Mouse (Mus musculus): ENCODE measurements around the gene Ube2o. TPM values are rescaled to one million over a fixed set of nuclear protein-coding genes. Genes with fewer than 3 reads are reported as not detected.

The Ube2o gene
- polyA plus RNA-seq, 1 experiment from 2014 or later = 9.8 TPM

GRCm38 (mm10) chr11:116522886-116523698 is 58.2 kb downstream of the Ube2o start:
- DNase-seq (ENCODE audit: low spot score) = no peak
- no peaks in the 10 kb centered on the region for H3K27me3 ChIP-seq (replicated peaks; ENCODE audit: control insufficient read depth, insufficient read depth, low read length)
- no peak overlapping the region for H3K9ac ChIP-seq (ENCODE audit: low read length)
- no peaks in the 10 kb centered on the region for H3K36me3 ChIP-seq (ENCODE audit: control insufficient read depth, insufficient read depth, low read length)
- H3K9me3 ChIP-seq (ENCODE audit: control insufficient read depth, low read length) = no peaks in the 10 kb centered on the region
- ATAC-seq (replicated peaks; ENCODE audit: low FRiP score, low TSS enrichment, low read depth) = no peak
- WGBS = 59% methylated on average over 16 of the region's 16 CpGs
- H3K4me3 ChIP-seq (ENCODE audit: low read depth, low read length) = no peak overlapping the region
- H3K4me2 ChIP-seq (ENCODE audit: low read length) = no peak overlapping the region
- peaks cover 13% of the 10 kb centered on the region for H3K4me1 ChIP-seq (replicated peaks; ENCODE audit: control insufficient read depth, insufficient read depth, low read length)
- no peak overlapping the region for H3K27ac ChIP-seq (ENCODE audit: low read depth)

GRCm38 (mm10) chr11:116522046-116522445 is 59.2 kb downstream of the Ube2o start:
- H3K4me2 ChIP-seq (ENCODE audit: low read length) = no peak overlapping the region
- no peak overlapping the region for H3K4me3 ChIP-seq (ENCODE audit: low read depth, low read length)
- no peaks in the 10 kb centered on the region for H3K9me3 ChIP-seq (ENCODE audit: control insufficient read depth, low read length)
- H3K27me3 ChIP-seq (replicated peaks; ENCODE audit: control insufficient read depth, insufficient read depth, low read length) = no peaks in the 10 kb centered on the region
- ATAC-seq (replicated peaks; ENCODE audit: low FRiP score, low TSS enrichment, low read depth) (no peak), DNase-seq (ENCODE audit: low spot score) (no peak)
- peaks cover 18% of the 10 kb centered on the region for H3K4me1 ChIP-seq (replicated peaks; ENCODE audit: control insufficient read depth, insufficient read depth, low read length)
- WGBS = 71% methylated on average over 3 of the region's 3 CpGs
- no peaks in the 10 kb centered on the region for H3K36me3 ChIP-seq (ENCODE audit: control insufficient read depth, insufficient read depth, low read length)
- no peak overlapping the region for H3K9ac ChIP-seq (ENCODE audit: low read length)
- H3K27ac ChIP-seq (ENCODE audit: low read depth) = no peak overlapping the region

- ATAC-seq (replicated peaks; ENCODE audit: low FRiP score, low TSS enrichment, low read depth) = no peak
- no peak overlapping the region for H3K4me3 ChIP-seq (ENCODE audit: low read depth, low read length)
- no peaks in the 10 kb centered on the region for H3K36me3 ChIP-seq (ENCODE audit: control insufficient read depth, insufficient read depth, low read length)
- no peaks in the 10 kb centered on the region for H3K9me3 ChIP-seq (ENCODE audit: control insufficient read depth, low read length)
- WGBS = 56% methylated on average over 3 of the region's 3 CpGs
- H3K27me3 ChIP-seq (replicated peaks; ENCODE audit: control insufficient read depth, insufficient read depth, low read length) = no peaks in the 10 kb centered on the region
- H3K27ac ChIP-seq (ENCODE audit: low read depth) = no peak overlapping the region
- DNase-seq (ENCODE audit: low spot score) = no peak
- no peak overlapping the region for H3K4me2 ChIP-seq (ENCODE audit: low read length)
- H3K9ac ChIP-seq (ENCODE audit: low read length) = no peak overlapping the region
- H3K4me1 ChIP-seq (replicated peaks; ENCODE audit: control insufficient read depth, insufficient read depth, low read length) = peaks cover 18% of the 10 kb centered on the region
Observed at GRCm38 (mm10) chr11:116521143-116521542, 60.1 kb downstream of the Ube2o start.

GRCm38 (mm10) chr11:116518482-116518881 is 62.8 kb downstream of the Ube2o start:
- Histone ChIP-seq H3K27me3 (replicated peaks; ENCODE audit: control insufficient read depth, insufficient read depth, low read length) (0 out of 2 replicates have a peak, but pooled peaks cover 3% of the 10 kb centered on the region), H3K9ac (ENCODE audit: low read length) (no peak overlapping the region), H3K27ac (ENCODE audit: low read depth) (peak overlapping the region; percentile 76; the same call in 1 of the 2 replicates), H3K4me2 (ENCODE audit: low read length) (no peak overlapping the region), H3K36me3 (ENCODE audit: control insufficient read depth, insufficient read depth, low read length) (no peaks in the 10 kb centered on the region), H3K4me3 (ENCODE audit: low read depth, low read length) (no peak overlapping the region), H3K9me3 (ENCODE audit: control insufficient read depth, low read length) (no peaks in the 10 kb centered on the region), H3K4me1 (replicated peaks; ENCODE audit: control insufficient read depth, insufficient read depth, low read length) (peaks cover 13% of the 10 kb centered on the region)
- ATAC-seq (replicated peaks; ENCODE audit: low FRiP score, low TSS enrichment, low read depth) (no peak), DNase-seq (ENCODE audit: low spot score) (no peak)
- WGBS = 40% methylated on average over 8 of the region's 8 CpGs

- ATAC-seq (replicated peaks; ENCODE audit: low FRiP score, low TSS enrichment, low read depth) = no peak
- no peak overlapping the region for H3K27ac ChIP-seq (ENCODE audit: low read depth)
- WGBS = 22% methylated on average over 24 of the region's 24 CpGs
- no peak overlapping the region for H3K9ac ChIP-seq (ENCODE audit: low read length)
- no peak overlapping the region for H3K4me2 ChIP-seq (ENCODE audit: low read length)
- H3K4me3 ChIP-seq (ENCODE audit: low read depth, low read length) = no peak overlapping the region
- DNase-seq (ENCODE audit: low spot score) = no peak
- H3K36me3 ChIP-seq (ENCODE audit: control insufficient read depth, insufficient read depth, low read length) = no peaks in the 10 kb centered on the region
- H3K4me1 ChIP-seq (replicated peaks; ENCODE audit: control insufficient read depth, insufficient read depth, low read length) = peaks cover 5% of the 10 kb centered on the region
- 0 out of 2 replicates have a peak, but pooled peaks cover 3% of the 10 kb centered on the region for H3K27me3 ChIP-seq (replicated peaks; ENCODE audit: control insufficient read depth, insufficient read depth, low read length)
- H3K9me3 ChIP-seq (ENCODE audit: control insufficient read depth, low read length) = no peaks in the 10 kb centered on the region
Observed at GRCm38 (mm10) chr11:116515330-116516020, 65.8 kb downstream of the Ube2o start.

- Histone ChIP-seq H3K4me3 (ENCODE audit: low read depth, low read length) (no peak overlapping the region), H3K9me3 (ENCODE audit: control insufficient read depth, low read length) (no peaks in the 10 kb centered on the region), H3K27ac (ENCODE audit: low read depth) (no peak overlapping the region), H3K4me1 (replicated peaks; ENCODE audit: control insufficient read depth, insufficient read depth, low read length) (peaks cover 5% of the 10 kb centered on the region), H3K9ac (ENCODE audit: low read length) (no peak overlapping the region), H3K4me2 (ENCODE audit: low read length) (no peak overlapping the region), H3K27me3 (replicated peaks; ENCODE audit: control insufficient read depth, insufficient read depth, low read length) (0 out of 2 replicates have a peak, but pooled peaks cover 3% of the 10 kb centered on the region), H3K36me3 (ENCODE audit: control insufficient read depth, insufficient read depth, low read length) (no peaks in the 10 kb centered on the region)
- ATAC-seq (replicated peaks; ENCODE audit: low FRiP score, low TSS enrichment, low read depth) = no peak
- DNase-seq (ENCODE audit: low spot score) = no peak
- 76% methylated on average over 4 of the region's 4 CpGs for WGBS
Observed at GRCm38 (mm10) chr11:116513531-116514038, 67.7 kb downstream of the Ube2o start.

- no peaks in the 10 kb centered on the region for H3K9me3 ChIP-seq (ENCODE audit: control insufficient read depth, low read length)
- 85% methylated on average over 6 of the region's 6 CpGs for WGBS
- 0 out of 2 replicates have a peak, but pooled peaks cover 3% of the 10 kb centered on the region for H3K27me3 ChIP-seq (replicated peaks; ENCODE audit: control insufficient read depth, insufficient read depth, low read length)
- ATAC-seq (replicated peaks; ENCODE audit: low FRiP score, low TSS enrichment, low read depth) (no peak), DNase-seq (ENCODE audit: low spot score) (no peak)
- no peak overlapping the region for H3K27ac ChIP-seq (ENCODE audit: low read depth)
- H3K9ac ChIP-seq (ENCODE audit: low read length) = no peak overlapping the region
- H3K4me3 ChIP-seq (ENCODE audit: low read depth, low read length) = no peak overlapping the region
- no peak overlapping the region for H3K4me2 ChIP-seq (ENCODE audit: low read length)
- peaks cover 4% of the 10 kb centered on the region for H3K4me1 ChIP-seq (replicated peaks; ENCODE audit: control insufficient read depth, insufficient read depth, low read length)
- H3K36me3 ChIP-seq (ENCODE audit: control insufficient read depth, insufficient read depth, low read length) = no peaks in the 10 kb centered on the region
Observed at GRCm38 (mm10) chr11:116512987-116513386, 68.3 kb downstream of the Ube2o start.

- Histone ChIP-seq H3K27ac (ENCODE audit: low read depth) (no peak overlapping the region), H3K4me3 (ENCODE audit: low read depth, low read length) (no peak overlapping the region), H3K36me3 (ENCODE audit: control insufficient read depth, insufficient read depth, low read length) (no peaks in the 10 kb centered on the region), H3K4me2 (ENCODE audit: low read length) (no peak overlapping the region), H3K9ac (ENCODE audit: low read length) (no peak overlapping the region), H3K4me1 (replicated peaks; ENCODE audit: control insufficient read depth, insufficient read depth, low read length) (no peaks in the 10 kb centered on the region), H3K9me3 (ENCODE audit: control insufficient read depth, low read length) (no peaks in the 10 kb centered on the region), H3K27me3 (replicated peaks; ENCODE audit: control insufficient read depth, insufficient read depth, low read length) (0 out of 2 replicates have a peak, but pooled peaks cover 3% of the 10 kb centered on the region)
- 92% methylated on average over 7 of the region's 7 CpGs for WGBS
- DNase-seq (ENCODE audit: low spot score) (no peak), ATAC-seq (replicated peaks; ENCODE audit: low FRiP score, low TSS enrichment, low read depth) (no peak)
Observed at GRCm38 (mm10) chr11:116512154-116512553, 69.1 kb downstream of the Ube2o start.

All from intestine, embryonic 14.5 days (tissue).